Mouse (Mus musculus): Measurements from ENCODE around the gene Npff. TPM values are rescaled to one million over a fixed set of nuclear protein-coding genes. Genes with fewer than 3 reads are reported as not detected.

Npff gene
- total and polyA plus RNA-seq, 2 experiments from 2014 or later = 3.1 to 4.6 TPM

DNA sequence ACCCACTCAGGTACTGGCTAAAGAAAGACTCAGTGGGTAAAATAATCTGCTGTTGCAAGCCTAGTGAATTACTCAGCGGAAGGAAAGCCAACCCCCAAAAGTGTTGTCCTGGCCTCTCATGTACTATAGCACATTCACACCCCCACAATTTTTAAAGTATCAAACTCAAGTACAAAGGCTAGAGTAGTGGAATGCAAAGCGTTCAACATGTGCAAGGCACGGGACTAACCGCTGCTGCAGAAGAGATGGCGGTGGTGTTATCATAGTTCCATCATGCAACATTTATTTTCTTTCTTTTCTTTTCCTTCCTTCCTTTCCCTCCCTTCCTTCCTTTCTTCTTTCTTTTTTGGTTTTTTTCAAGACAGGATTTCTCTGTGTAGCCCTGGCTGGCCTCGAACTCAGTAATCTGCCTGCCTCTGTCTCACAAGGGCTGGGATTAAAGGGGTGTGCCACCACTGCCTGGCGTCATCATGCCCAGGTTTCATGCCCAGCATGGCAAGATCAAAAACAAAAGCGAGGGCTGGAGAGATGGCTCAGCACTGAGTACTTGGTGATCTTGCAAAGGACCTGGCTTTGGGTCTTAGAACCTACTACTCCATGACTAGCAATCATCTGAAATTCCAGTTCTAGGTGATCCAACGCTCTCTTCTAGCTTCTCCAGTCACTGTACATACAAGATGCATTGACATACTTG, 18.8 kb downstream of the Npff start:
- WGBS = 87% methylated on average over 9 of the region's 9 CpGs
- ATAC-seq = no peak
- H3K9me3 ChIP-seq (ENCODE audit: low read length) = no peaks in the 10 kb centered on the region
- no peak for TF ChIP-seq CTCF (IDR thresholded peaks at IDR 0.05; ENCODE audit: low read depth)
- H3K4me3 ChIP-seq (ENCODE audit: low read length) = no peak overlapping the region
- 0 out of 2 replicates have a peak overlapping the region, but pooled peaks have one; percentile 4 for H3K27ac ChIP-seq
- H3K36me3 ChIP-seq (ENCODE audit: insufficient read depth, low read length) = peaks cover 54% of the 10 kb centered on the region
- no peaks in the 10 kb centered on the region for H3K27me3 ChIP-seq (ENCODE audit: insufficient read depth, low read length)
- H3K4me2 ChIP-seq (ENCODE audit: low read depth, low read length) = no peak overlapping the region
- H3K9ac ChIP-seq (replicated peaks; ENCODE audit: low read length) = no peak overlapping the region
- DNase-seq (ENCODE audit: low spot score) = no peak
- peaks cover 17% of the 10 kb centered on the region for H3K4me1 ChIP-seq (ENCODE audit: insufficient read depth, low read length)

DNA sequence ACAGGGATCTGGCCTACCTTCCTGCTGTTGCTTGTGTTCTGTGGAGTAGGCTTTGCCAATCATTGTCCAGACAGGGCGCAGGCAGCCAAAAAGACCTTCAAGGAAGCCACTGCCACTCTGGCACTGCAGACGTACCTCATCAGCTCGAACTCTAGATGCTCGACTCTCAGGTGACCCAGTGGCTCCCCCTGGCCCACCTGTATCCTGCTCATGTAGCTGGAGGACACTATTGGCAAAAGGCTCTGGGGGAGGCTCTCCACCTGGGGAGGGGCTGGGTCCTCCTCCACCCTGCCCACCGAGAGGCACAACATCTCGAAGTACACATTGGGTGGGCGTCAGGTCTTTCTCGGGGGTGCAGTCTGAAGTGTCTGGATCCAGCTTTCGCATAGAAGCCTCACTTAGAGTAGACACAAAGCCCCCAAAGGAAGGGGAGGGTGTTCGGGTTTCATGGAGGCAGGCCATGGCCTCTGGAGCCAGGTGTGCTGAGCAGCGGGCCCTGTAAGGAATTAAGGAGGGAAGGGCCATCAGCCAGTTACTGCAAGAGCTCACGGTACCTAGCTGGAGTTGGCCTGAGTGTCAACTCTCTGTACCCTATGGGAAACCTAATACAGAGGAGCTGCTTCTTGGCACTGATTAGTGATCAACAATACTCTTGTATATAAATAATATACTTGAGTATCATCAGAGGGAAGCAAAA, 19.5 kb downstream of the Npff start:
- H3K4me2 ChIP-seq (ENCODE audit: low read depth, low read length) = no peak overlapping the region
- H3K27me3 ChIP-seq (ENCODE audit: insufficient read depth, low read length) = no peaks in the 10 kb centered on the region
- H3K9me3 ChIP-seq (ENCODE audit: low read length) = no peaks in the 10 kb centered on the region
- 78% methylated on average over 12 of the region's 12 CpGs for WGBS
- H3K9ac ChIP-seq (replicated peaks; ENCODE audit: low read length) = no peak overlapping the region
- H3K36me3 ChIP-seq (ENCODE audit: insufficient read depth, low read length) = peaks cover 61% of the 10 kb centered on the region
- H3K4me1 ChIP-seq (ENCODE audit: insufficient read depth, low read length) = peaks cover 13% of the 10 kb centered on the region; the same call in 1 of the 2 replicates
- no peak overlapping the region for H3K4me3 ChIP-seq (ENCODE audit: low read length)
- DNase-seq (ENCODE audit: low spot score) (no peak), ATAC-seq (no peak)
- no peak overlapping the region for H3K27ac ChIP-seq
- TF ChIP-seq CTCF (IDR thresholded peaks at IDR 0.05; ENCODE audit: low read depth) = no peak; the same call in 1 of the 2 replicates

DNA sequence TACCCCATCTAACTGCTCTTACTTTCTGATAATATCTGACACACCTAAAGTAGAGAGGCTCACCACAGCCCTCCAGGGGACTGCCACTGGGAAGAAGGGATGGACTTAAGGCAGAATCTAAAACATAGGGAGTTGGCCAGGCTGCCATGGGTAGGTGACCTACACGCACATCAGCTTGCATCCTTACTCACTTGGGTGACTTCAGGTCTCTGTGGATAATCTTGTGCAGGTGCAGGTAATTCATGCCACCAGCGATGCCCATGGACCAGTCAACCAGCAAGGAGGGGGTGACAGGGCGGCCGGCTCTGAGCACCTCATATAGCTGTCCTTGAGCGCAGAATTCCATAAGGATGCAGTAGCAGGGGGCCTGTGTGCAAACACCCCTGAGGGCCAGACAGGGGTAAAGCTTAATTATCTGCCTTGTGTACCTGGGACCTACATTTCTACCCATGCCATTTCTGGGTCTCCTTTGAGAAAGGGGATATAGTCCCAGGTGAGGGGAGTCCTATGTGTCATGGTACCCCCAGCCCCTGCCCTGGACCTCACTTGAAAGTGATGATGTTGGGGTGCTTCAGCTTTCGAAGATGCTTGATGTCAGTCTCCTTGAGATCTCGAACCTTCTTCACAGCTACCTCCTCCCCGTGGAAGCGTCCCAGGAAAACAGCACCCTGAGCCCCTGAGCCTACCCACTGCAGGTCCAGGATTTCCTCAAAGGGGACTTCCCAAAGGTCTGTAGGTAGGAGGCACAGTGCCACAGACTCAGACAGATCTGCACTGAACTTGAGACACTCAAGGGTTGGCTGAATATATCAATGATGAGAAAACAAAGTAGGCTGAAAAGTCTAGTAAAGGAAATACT, 20.6 kb downstream of the Npff start:
- no peaks in the 10 kb centered on the region for H3K27me3 ChIP-seq (ENCODE audit: insufficient read depth, low read length)
- H3K9ac ChIP-seq (replicated peaks; ENCODE audit: low read length) = no peak overlapping the region
- no peak overlapping the region for H3K27ac ChIP-seq
- no peak overlapping the region for H3K4me3 ChIP-seq (ENCODE audit: low read length)
- no peak for DNase-seq (ENCODE audit: low spot score)
- H3K9me3 ChIP-seq (ENCODE audit: low read length) = no peaks in the 10 kb centered on the region
- no peak for TF ChIP-seq CTCF (IDR thresholded peaks at IDR 0.05; ENCODE audit: low read depth)
- peaks cover 3% of the 10 kb centered on the region; the same call in 1 of the 2 replicates for H3K4me1 ChIP-seq (ENCODE audit: insufficient read depth, low read length)
- peaks cover 71% of the 10 kb centered on the region for H3K36me3 ChIP-seq (ENCODE audit: insufficient read depth, low read length)
- no peak overlapping the region for H3K4me2 ChIP-seq (ENCODE audit: low read depth, low read length)
- 91% methylated on average over 9 of the region's 9 CpGs for WGBS
- ATAC-seq = no peak

DNA sequence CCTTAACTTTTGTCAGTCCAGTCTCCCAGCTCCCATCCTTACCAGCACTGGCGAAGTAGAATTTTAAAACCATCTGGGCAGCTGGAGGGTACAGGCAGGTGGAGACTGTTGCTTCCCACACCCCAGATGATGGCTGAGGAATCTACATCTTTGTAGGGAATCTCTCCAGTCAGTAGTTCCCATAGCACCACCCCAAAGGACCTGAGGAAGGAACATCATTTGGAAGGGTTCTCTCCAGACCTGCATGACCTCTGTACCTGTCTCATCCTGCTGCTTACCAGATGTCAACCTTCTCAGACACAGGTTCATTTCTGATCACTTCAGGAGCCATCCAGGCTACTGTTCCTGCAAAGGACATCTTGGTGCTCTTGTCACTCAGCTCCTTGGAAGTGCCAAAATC, 21.3 kb downstream of the Npff start, which contains the start of gene Gm10337:
Gene Gm10337, plus strand, starts transcription at position 276 of the 400 bp plus-strand sequence.
- 94% methylated on average over 1 of the region's 1 CpGs for WGBS
- DNase-seq (ENCODE audit: low spot score) = no peak
- H3K9me3 ChIP-seq (ENCODE audit: low read length) = no peaks in the 10 kb centered on the region
- no peak within 1 kb of the TSS for H3K9ac ChIP-seq (replicated peaks; ENCODE audit: low read length)
- H3K36me3 ChIP-seq (ENCODE audit: insufficient read depth, low read length) = peaks cover 76% of the 10 kb centered on the region
- H3K4me1 ChIP-seq (ENCODE audit: insufficient read depth, low read length) = no peaks in the 10 kb centered on the region
- no peak within 1 kb of the TSS for H3K4me2 ChIP-seq (ENCODE audit: low read depth, low read length)
- no peak within 1 kb of the TSS for H3K27ac ChIP-seq
- ATAC-seq = no peak
- H3K4me3 ChIP-seq (ENCODE audit: low read length) = no peak within 1 kb of the TSS
- TF ChIP-seq CTCF (IDR thresholded peaks at IDR 0.05; ENCODE audit: low read depth) = no peak
- H3K27me3 ChIP-seq (ENCODE audit: insufficient read depth, low read length) = no peaks in the 10 kb centered on the region

DNA sequence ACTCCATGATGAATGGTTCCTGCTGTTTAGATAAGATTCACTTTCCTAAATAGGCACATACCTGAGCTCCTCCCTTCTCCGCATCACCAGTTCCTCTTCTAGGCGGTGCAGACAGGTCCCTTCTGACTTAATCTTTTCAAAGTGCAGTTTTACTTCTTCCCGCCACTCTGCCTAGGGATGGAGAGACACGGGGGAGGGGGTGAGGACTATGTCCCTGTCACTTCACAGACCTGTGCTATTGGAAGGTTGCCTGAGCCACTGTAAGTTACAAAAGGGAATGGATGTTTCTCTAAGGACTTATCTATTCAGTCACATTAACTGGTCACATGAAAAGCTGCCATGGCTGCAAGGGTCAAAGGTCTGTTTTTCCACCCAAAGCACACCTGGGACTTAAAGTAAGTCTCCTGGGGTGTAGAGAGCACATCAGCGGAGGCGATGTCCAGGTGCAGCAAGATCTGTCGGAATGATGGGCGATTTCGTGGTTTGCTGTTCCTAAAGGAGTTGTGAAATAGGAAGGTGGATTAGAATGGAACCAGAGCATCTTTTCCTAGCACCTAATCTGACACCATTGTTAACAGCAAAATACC, 22.4 kb downstream of the Npff start:
- Histone ChIP-seq H3K4me3 (ENCODE audit: low read length) (no peak overlapping the region), H3K4me1 (ENCODE audit: insufficient read depth, low read length) (no peaks in the 10 kb centered on the region), H3K4me2 (ENCODE audit: low read depth, low read length) (no peak overlapping the region), H3K36me3 (ENCODE audit: insufficient read depth, low read length) (peaks cover 80% of the 10 kb centered on the region), H3K27ac (no peak overlapping the region), H3K9me3 (ENCODE audit: low read length) (no peaks in the 10 kb centered on the region), H3K27me3 (ENCODE audit: insufficient read depth, low read length) (no peaks in the 10 kb centered on the region), H3K9ac (replicated peaks; ENCODE audit: low read length) (no peak overlapping the region)
- ATAC-seq (no peak), DNase-seq (ENCODE audit: low spot score) (no peak)
- no peak for TF ChIP-seq CTCF (IDR thresholded peaks at IDR 0.05; ENCODE audit: low read depth)
- 82% methylated on average over 9 of the region's 9 CpGs for WGBS

DNA sequence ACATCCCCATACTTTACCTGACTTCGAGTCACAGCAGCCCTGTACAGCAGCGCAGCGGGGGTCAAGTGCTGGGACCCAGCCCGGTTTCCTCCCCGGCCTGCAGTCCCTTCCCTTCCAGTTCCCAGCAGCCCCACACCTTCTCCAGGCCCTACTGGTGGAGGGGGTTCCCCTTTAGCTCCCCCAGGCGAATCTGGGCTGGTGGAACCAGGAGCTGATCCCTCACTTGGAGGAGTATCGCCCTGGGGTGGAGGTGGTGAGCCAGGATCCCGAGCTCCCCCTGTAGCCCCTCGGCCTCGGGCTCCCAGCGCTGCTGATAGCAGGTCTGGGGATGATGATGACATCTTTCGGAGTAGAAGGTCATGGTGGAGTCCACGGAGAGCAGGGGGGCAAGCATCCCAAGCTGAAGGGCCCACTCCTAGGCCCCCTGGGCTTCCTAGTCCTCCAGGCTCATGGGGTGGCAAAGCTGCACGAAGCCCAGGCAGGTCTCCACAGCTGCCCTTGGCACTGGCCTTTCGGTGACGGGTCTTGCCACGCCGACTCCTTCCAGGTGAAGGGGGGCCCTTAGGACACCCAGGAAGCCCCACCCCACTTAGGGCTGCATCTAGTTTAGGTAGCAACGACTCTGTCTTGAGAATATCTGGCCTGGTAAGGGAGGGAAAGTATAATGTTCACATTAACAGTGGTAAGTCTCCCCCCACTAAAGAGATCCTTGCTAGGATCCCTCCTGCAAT, 23.5 kb downstream of the Npff start:
- Histone ChIP-seq H3K4me2 (ENCODE audit: low read depth, low read length) (no peak overlapping the region), H3K9me3 (ENCODE audit: low read length) (no peaks in the 10 kb centered on the region), H3K27me3 (ENCODE audit: insufficient read depth, low read length) (no peaks in the 10 kb centered on the region), H3K4me3 (ENCODE audit: low read length) (no peak overlapping the region), H3K9ac (replicated peaks; ENCODE audit: low read length) (no peak overlapping the region), H3K36me3 (ENCODE audit: insufficient read depth, low read length) (peaks cover 81% of the 10 kb centered on the region), H3K4me1 (ENCODE audit: insufficient read depth, low read length) (no peaks in the 10 kb centered on the region), H3K27ac (no peak overlapping the region)
- DNase-seq (ENCODE audit: low spot score) (no peak), ATAC-seq (0 out of 2 replicates have a peak, but pooled peaks have one; percentile 19)
- no peak for TF ChIP-seq CTCF (IDR thresholded peaks at IDR 0.05; ENCODE audit: low read depth)
- WGBS = 91% methylated on average over 19 of the region's 19 CpGs
